Comparison of ENCODE assay signal across 10 mouse cellular contexts in genomic region chr2:7063574-7064192, GRCm38 (mm10).
A peak's percentile ranks its signal among the peaks of the same experiment; 100 is the strongest.
DNase-seq lines count a peak whose midpoint lies in the region; ATAC-seq and TF ChIP-seq lines count a peak whose summit lies in the region.
"Had no signal": no experiment of that assay in that cellular context is flagged by ENCODE, and none has a peak within 500 bp of the region (broad histone marks: within the 10 kb centered on the region; RNA-seq: fewer than 3 reads in every experiment).

No protein-coding gene starts in this region.

- no peaks in the 10 kb centered on the region for H3K9me3 ChIP-seq in heart, embryonic 10.5 days
- no peaks in the 10 kb centered on the region for H3K9me3 ChIP-seq in neural tube, embryonic 11.5 days (ENCODE audit: control insufficient read depth, low read length)
- no peaks in the 10 kb centered on the region for H3K9me3 ChIP-seq in intestine, embryonic 16.5 days (ENCODE audit: control insufficient read depth, low read length)
- no peaks in the 10 kb centered on the region for H3K9me3 ChIP-seq in stomach, postnatal 0 days (ENCODE audit: control insufficient read depth, low read length)
- H3K9me3 ChIP-seq: liver, embryonic 13.5 days had no signal

- no peaks in the 10 kb centered on the region for H3K36me3 ChIP-seq in heart, embryonic 10.5 days
- no peaks in the 10 kb centered on the region for H3K36me3 ChIP-seq in neural tube, embryonic 11.5 days (ENCODE audit: control insufficient read depth, insufficient read depth, low read length)
- H3K36me3 ChIP-seq in intestine, embryonic 16.5 days (ENCODE audit: control insufficient read depth, insufficient read depth, low read length): no peaks in the 10 kb centered on the region
- no peaks in the 10 kb centered on the region for H3K36me3 ChIP-seq in stomach, postnatal 0 days (ENCODE audit: control insufficient read depth, insufficient read depth, low read length)
- H3K36me3 ChIP-seq: liver, embryonic 13.5 days had no signal

- H3K9ac ChIP-seq in neural tube, embryonic 11.5 days (ENCODE audit: low read length): no peak overlapping the region; the same call in 1 of the 2 replicates
- H3K9ac ChIP-seq in intestine, embryonic 16.5 days (ENCODE audit: low read depth, low read length): peak overlapping the region; percentile 34; the same call in 1 of the 2 replicates
- H3K9ac ChIP-seq in stomach, postnatal 0 days (ENCODE audit: low read length): no peak overlapping the region
- H3K9ac ChIP-seq: liver, embryonic 13.5 days had no signal

- intact Hi-C loops in heart, postnatal 10 days (cut with DNase I): no loop called here

- H3K27ac ChIP-seq in heart, embryonic 10.5 days: peak overlapping the region; percentile 74
- H3K27ac ChIP-seq in neural tube, embryonic 11.5 days (ENCODE audit: low read depth, low read length): no peak overlapping the region
- H3K27ac ChIP-seq in intestine, embryonic 16.5 days (ENCODE audit: low read length): peak overlapping the region; percentile 65
- H3K27ac ChIP-seq in stomach, postnatal 0 days (replicated peaks): no peak overlapping the region
- H3K27ac ChIP-seq: liver, embryonic 13.5 days had no signal

- no peaks in the 10 kb centered on the region for H3K27me3 ChIP-seq in heart, embryonic 10.5 days (ENCODE audit: insufficient read depth, poor library complexity, severe bottlenecking)
- H3K27me3 ChIP-seq in neural tube, embryonic 11.5 days (ENCODE audit: control insufficient read depth, insufficient read depth, low read length): no peaks in the 10 kb centered on the region
- H3K27me3 ChIP-seq in intestine, embryonic 16.5 days (replicated peaks; ENCODE audit: control insufficient read depth, insufficient read depth, low read length): no peaks in the 10 kb centered on the region
- H3K27me3 ChIP-seq in stomach, postnatal 0 days (ENCODE audit: control insufficient read depth, insufficient read depth, low read length): no peaks in the 10 kb centered on the region
- H3K27me3 ChIP-seq: liver, embryonic 13.5 days had no signal

- no peak for TF ChIP-seq CTCF in stomach, postnatal 0 days (IDR thresholded peaks at IDR 0.05; ENCODE audit: low read depth)

- ATAC-seq in neural tube, embryonic 11.5 days (ENCODE audit: insufficient read depth, low FRiP score, low TSS enrichment): no peak
- ATAC-seq in intestine, embryonic 16.5 days: no peak
- ATAC-seq in stomach, postnatal 0 days (ENCODE audit: low FRiP score, low TSS enrichment): no peak
- no peak for ATAC-seq in inflammation-experienced regulatory T-cells, adult 6 months
- ATAC-seq: CD4-positive, CD25-positive, alpha-beta regulatory T cell, adult 4 months had no signal

- H3K4me3 ChIP-seq in heart, embryonic 10.5 days: no peak overlapping the region; the same call in 1 of the 2 replicates
- H3K4me3 ChIP-seq in neural tube, embryonic 11.5 days (ENCODE audit: low read depth, low read length): no peak overlapping the region
- no peak overlapping the region for H3K4me3 ChIP-seq in intestine, embryonic 16.5 days (ENCODE audit: low read length)
- H3K4me3 ChIP-seq in stomach, postnatal 0 days (ENCODE audit: low read depth, low read length): no peak overlapping the region
- H3K4me3 ChIP-seq: liver, embryonic 13.5 days had no signal

- TF ChIP-seq EP300 in stomach, postnatal 0 days (optimal IDR thresholded peaks at IDR 0.05): no peak

- WGBS in heart, embryonic 10.5 days: 30% methylated on average over 12 of the region's 12 CpGs
- 34% methylated on average over 12 of the region's 12 CpGs for WGBS in neural tube, embryonic 11.5 days
- WGBS in intestine, embryonic 16.5 days: 38% methylated on average over 12 of the region's 12 CpGs
- WGBS in stomach, postnatal 0 days: 39% methylated on average over 12 of the region's 12 CpGs

- H3K4me2 ChIP-seq in neural tube, embryonic 11.5 days (ENCODE audit: low read depth): peak overlapping the region; percentile 10; the same call in 1 of the 2 replicates
- no peak overlapping the region for H3K4me2 ChIP-seq in intestine, embryonic 16.5 days (ENCODE audit: low read depth, low read length)
- H3K4me2 ChIP-seq in stomach, postnatal 0 days (replicated peaks; ENCODE audit: low read depth): peak overlapping the region; percentile 14; the same call in 1 of the 2 replicates
- H3K4me2 ChIP-seq: liver, embryonic 13.5 days had no signal

- H3K4me1 ChIP-seq in heart, embryonic 10.5 days: peaks cover 20% of the 10 kb centered on the region
- peaks cover 7% of the 10 kb centered on the region for H3K4me1 ChIP-seq in neural tube, embryonic 11.5 days (ENCODE audit: control insufficient read depth, insufficient read depth, low read length)
- peaks cover 8% of the 10 kb centered on the region; the same call in 1 of the 2 replicates for H3K4me1 ChIP-seq in intestine, embryonic 16.5 days (ENCODE audit: control insufficient read depth, insufficient read depth, low read length)
- no peaks in the 10 kb centered on the region for H3K4me1 ChIP-seq in stomach, postnatal 0 days (replicated peaks; ENCODE audit: control insufficient read depth, insufficient read depth)
- H3K4me1 ChIP-seq: liver, embryonic 13.5 days had no signal

- DNase-seq in heart, embryonic 10.5 days (ENCODE audit: low spot score): peak; percentile 78
- no peak for DNase-seq in heart, postnatal 10 days
- DNase-seq in neural tube, embryonic 11.5 days (ENCODE audit: low spot score): peak; percentile 17
- DNase-seq in neural tube, embryonic 10.5 days (ENCODE audit: extremely low spot score, low spot score): no peak
- DNase-seq in stomach, postnatal 0 days (ENCODE audit: low spot score): no peak
- no peak for DNase-seq in B cell, adult 2 months
- DNase-seq: liver, embryonic 13.5 days had no signal

Comparison
In these comparisons a context has a peak if more than half of its experiments do, and no peak if none do; other contexts are left out.
1. DNase-seq: peak in heart, embryonic 10.5 days (single experiment) and neural tube, embryonic 11.5 days (single experiment); none in heart, postnatal 10 days (0 of 2), neural tube, embryonic 10.5 days (single experiment), stomach, postnatal 0 days (single experiment) and B cell, adult 2 months (0 of 2).
2. H3K27ac ChIP-seq: peak in heart, embryonic 10.5 days (single experiment) and intestine, embryonic 16.5 days (single experiment); none in neural tube, embryonic 11.5 days (single experiment) and stomach, postnatal 0 days (single experiment).